Mouse (Mus musculus) stomach, embryonic 14.5 days (tissue): ENCODE results near the gene Tbc1d7. TPM values are rescaled to one million over a fixed set of nuclear protein-coding genes. Genes with fewer than 3 reads are reported as not detected.

Experiments
- ATAC-seq: fragments of 200-750 bp; cut with Nextera tagmentation; 2 replicates; pipeline ENCODE4 v1.8.0; 2017; ENCODE audit warnings: low read depth, moderate TSS enrichment; ENCODE audit not compliant: insufficient number of reproducible peaks, insufficient read depth, low FRiP score
- H3K27ac ChIP-seq: fragments of 300-500 bp; sonication (generic); 2 replicates; pipeline ENCODE4 v1.5.1; 2014; ENCODE audit warnings: mild to moderate bottlenecking, low read length, moderate library complexity, mixed read lengths
- H3K27me3 ChIP-seq: fragments of 300-500 bp; sonication (generic); 2 replicates; pipeline ENCODE4 v1.6.1; 2014; ENCODE audit warnings: low read length, control low read depth, mixed read lengths; ENCODE audit not compliant: control insufficient read depth, insufficient read depth
- H3K36me3 ChIP-seq: fragments of 300-500 bp; sonication (generic); 2 replicates; pipeline ENCODE4 v1.6.1; 2014; ENCODE audit warnings: mild to moderate bottlenecking, control low read depth, low read length, moderate library complexity, mixed read lengths; ENCODE audit not compliant: control insufficient read depth, insufficient read depth
- H3K4me1 ChIP-seq: fragments of 300-500 bp; sonication (generic); 2 replicates; pipeline ENCODE4 v1.6.1; 2014; ENCODE audit warnings: low read length, control low read depth, mixed read lengths; ENCODE audit not compliant: control insufficient read depth, insufficient read depth
- H3K4me2 ChIP-seq: fragments of 300-500 bp; sonication (generic); replicated peaks from 2 replicates; pipeline ENCODE4 v1.6.1; 2014; ENCODE audit warnings: low read depth, low read length, control low read depth
- H3K4me3 ChIP-seq: fragments of 300-500 bp; sonication (generic); 2 replicates; pipeline ENCODE4 v1.5.1; 2014; ENCODE audit warnings: low read depth, low read length, control low read depth
- H3K9ac ChIP-seq: fragments of 300-500 bp; sonication (generic); replicated peaks from 2 replicates; pipeline ENCODE4 v1.6.1; 2014; ENCODE audit warnings: low read depth, mild to moderate bottlenecking, control low read depth, low read length, moderate library complexity, mixed read lengths
- H3K9me3 ChIP-seq: fragments of 300-500 bp; sonication (generic); 2 replicates; pipeline ENCODE4 v1.6.1; 2016; ENCODE audit warnings: low read depth, low read length, control low read depth; ENCODE audit not compliant: control insufficient read depth
- WGBS: fragments of 180-500 bp; shearing (Covaris S2); extraction: QIAGEN DNeasy Blood & Tissue Kit; methylation state at CpG from one replicate; pipeline ENCODE4 v1.1.7; 2014; 5-methylcytosine and 5-hydroxymethylcytosine counted together
- polyA plus RNA-seq: library from polyadenylated mRNA; unstranded; fragments of >200 nt; fragmentation: Nextera tagmentation; extraction: Ambion mirVana; gene quantifications from 2 replicates; pipeline ENCODE4 v1.2.1, GENCODE M21; 2014

The Tbc1d7 gene
- polyA plus RNA-seq, 1 experiment from 2014 or later: 51.6 TPM

DNA sequence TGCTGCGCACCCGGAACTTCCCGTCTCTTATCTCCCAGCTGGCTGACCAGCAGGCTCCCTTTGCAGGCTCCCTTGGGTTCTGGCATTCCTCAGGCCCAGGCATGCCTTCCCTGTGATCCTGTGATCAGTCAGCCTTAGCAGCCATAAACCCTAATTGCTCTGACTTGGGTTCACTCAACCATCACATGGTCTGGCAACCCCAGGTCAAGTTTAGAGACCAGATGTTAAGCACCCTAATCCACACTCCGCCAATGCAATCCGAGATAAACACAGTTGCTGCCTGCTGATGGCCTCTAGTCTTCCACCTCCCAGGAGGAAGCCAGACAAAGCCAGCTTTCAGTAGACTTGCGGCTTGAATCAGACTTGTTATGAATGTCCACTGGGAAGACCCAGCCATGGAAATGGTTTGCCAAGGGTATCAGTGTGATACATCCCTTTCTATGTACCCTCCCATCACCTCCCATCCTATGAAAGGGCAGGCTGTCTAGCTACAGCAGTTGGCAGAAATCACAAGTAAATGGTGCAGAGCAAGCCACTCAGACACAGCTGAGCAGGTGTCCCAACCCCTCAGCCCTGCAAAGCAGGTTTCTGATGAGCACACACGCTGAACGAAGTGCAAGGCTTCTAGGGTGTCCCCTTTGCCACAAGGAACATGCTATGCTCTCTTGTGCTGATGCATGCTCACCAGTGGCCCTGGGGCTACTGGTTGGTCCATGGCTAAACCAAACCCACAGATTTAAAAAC lies 24.6 kb downstream of the Tbc1d7 start:
- H3K27ac ChIP-seq: no peak overlapping the region
- no peak overlapping the region for H3K4me3 ChIP-seq
- no peak overlapping the region for H3K4me2 ChIP-seq
- no peaks in the 10 kb centered on the region for H3K9me3 ChIP-seq
- H3K36me3 ChIP-seq: no peaks in the 10 kb centered on the region; the same call in 1 of the 2 replicates
- no peak overlapping the region for H3K9ac ChIP-seq
- no peaks in the 10 kb centered on the region for H3K4me1 ChIP-seq
- ATAC-seq: no peak
- no peaks in the 10 kb centered on the region for H3K27me3 ChIP-seq
- 64% methylated on average over 8 of the region's 8 CpGs for WGBS

GRCm38 (mm10) chr13:43144720-43145418 lies 26.4 kb downstream of the Tbc1d7 start:
- H3K9me3 ChIP-seq: no peaks in the 10 kb centered on the region
- H3K27me3 ChIP-seq: no peaks in the 10 kb centered on the region
- H3K36me3 ChIP-seq: no peaks in the 10 kb centered on the region
- no peaks in the 10 kb centered on the region for H3K4me1 ChIP-seq
- no peak overlapping the region for H3K4me2 ChIP-seq
- no peak overlapping the region for H3K27ac ChIP-seq
- no peak overlapping the region for H3K4me3 ChIP-seq
- no peak overlapping the region for H3K9ac ChIP-seq
- ATAC-seq: no peak
- 66% methylated on average over 7 of the region's 7 CpGs for WGBS

- Histone ChIP-seq H3K9ac (no peak overlapping the region), H3K4me1 (peaks cover 9% of the 10 kb centered on the region; the same call in 1 of the 2 replicates), H3K27ac (no peak overlapping the region), H3K4me3 (no peak overlapping the region), H3K27me3 (no peaks in the 10 kb centered on the region), H3K4me2 (no peak overlapping the region), H3K36me3 (no peaks in the 10 kb centered on the region), H3K9me3 (no peaks in the 10 kb centered on the region)
- WGBS: 61% methylated on average over 4 of the region's 4 CpGs
- no peak for ATAC-seq
Observed at GRCm38 (mm10) chr13:43134468-43134867, 36.8 kb downstream of the Tbc1d7 start.

- Histone ChIP-seq H3K27ac (no peak overlapping the region), H3K4me1 (peaks cover 9% of the 10 kb centered on the region; the same call in 1 of the 2 replicates), H3K4me3 (no peak overlapping the region), H3K27me3 (no peaks in the 10 kb centered on the region), H3K9ac (no peak overlapping the region), H3K9me3 (no peaks in the 10 kb centered on the region), H3K4me2 (no peak overlapping the region), H3K36me3 (no peaks in the 10 kb centered on the region)
- ATAC-seq: no peak
- 70% methylated on average over 7 of the region's 7 CpGs for WGBS
Observed at GRCm38 (mm10) chr13:43133400-43133799, 37.9 kb downstream of the Tbc1d7 start.

GRCm38 (mm10) chr13:43132859-43133258 lies 38.4 kb downstream of the Tbc1d7 start:
- Histone ChIP-seq H3K4me3 (no peak overlapping the region), H3K27me3 (no peaks in the 10 kb centered on the region), H3K4me2 (no peak overlapping the region), H3K36me3 (no peaks in the 10 kb centered on the region), H3K4me1 (peaks cover 9% of the 10 kb centered on the region; the same call in 1 of the 2 replicates), H3K9ac (no peak overlapping the region), H3K9me3 (no peaks in the 10 kb centered on the region), H3K27ac (no peak overlapping the region)
- no peak; the same call in 1 of the 2 replicates for ATAC-seq
- WGBS: 64% methylated on average over 9 of the region's 9 CpGs

DNA sequence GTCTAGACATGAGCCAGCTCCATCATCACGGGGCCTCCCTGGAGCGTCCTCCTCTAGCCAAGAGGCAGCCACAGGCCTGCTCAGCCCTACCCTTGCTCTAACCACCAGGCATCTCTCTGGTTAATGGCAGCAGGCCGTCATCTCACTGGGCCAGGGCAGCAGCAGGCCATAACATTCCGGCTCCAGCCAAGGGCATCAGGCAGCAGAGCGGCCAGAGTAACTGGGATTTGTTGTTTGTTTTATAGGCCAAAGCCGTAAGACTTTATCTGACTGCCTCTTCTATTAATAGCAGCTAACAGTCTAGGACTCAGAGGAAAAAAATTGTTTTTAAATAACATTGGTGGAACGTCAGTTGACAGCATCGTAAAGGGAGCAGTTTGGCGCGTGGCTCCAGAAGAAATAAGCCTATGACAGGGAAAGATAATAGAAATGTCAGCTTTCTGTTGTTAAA lies 39.5 kb downstream of the Tbc1d7 start:
- Histone ChIP-seq H3K27me3 (no peaks in the 10 kb centered on the region), H3K4me3 (no peak overlapping the region), H3K4me2 (no peak overlapping the region), H3K9ac (no peak overlapping the region), H3K9me3 (no peaks in the 10 kb centered on the region), H3K4me1 (peaks cover 9% of the 10 kb centered on the region; the same call in 1 of the 2 replicates), H3K27ac (peak overlapping the region; percentile 67), H3K36me3 (no peaks in the 10 kb centered on the region)
- WGBS: 51% methylated on average over 10 of the region's 10 CpGs
- ATAC-seq: no peak; the same call in 1 of the 2 replicates

DNA sequence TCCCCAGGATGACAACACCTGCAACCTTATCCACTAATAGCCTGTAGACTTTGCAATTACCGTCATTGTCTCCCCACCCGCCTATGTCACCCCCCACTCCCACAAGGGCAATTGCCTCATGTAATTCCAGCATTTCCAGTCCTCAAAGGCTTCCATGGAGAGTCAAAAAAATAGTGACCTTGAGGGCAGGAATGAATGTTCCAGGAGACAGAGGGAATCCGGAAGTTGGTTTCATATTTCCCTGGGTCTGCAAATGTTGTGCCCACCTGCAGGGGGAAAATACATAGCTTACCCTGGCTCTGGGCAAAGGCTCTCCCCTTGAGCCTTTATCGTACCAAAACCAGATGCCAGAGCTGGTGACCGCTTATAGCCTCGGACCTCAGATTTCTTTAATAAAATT lies 41.1 kb downstream of the Tbc1d7 start:
- peaks cover 9% of the 10 kb centered on the region; the same call in 1 of the 2 replicates for H3K4me1 ChIP-seq
- no peak overlapping the region for H3K4me2 ChIP-seq
- ATAC-seq: no peak
- WGBS: 73% methylated on average over 6 of the region's 6 CpGs
- H3K36me3 ChIP-seq: no peaks in the 10 kb centered on the region
- no peak overlapping the region for H3K27ac ChIP-seq
- no peaks in the 10 kb centered on the region for H3K9me3 ChIP-seq
- no peaks in the 10 kb centered on the region for H3K27me3 ChIP-seq
- no peak overlapping the region for H3K4me3 ChIP-seq
- H3K9ac ChIP-seq: no peak overlapping the region

DNA sequence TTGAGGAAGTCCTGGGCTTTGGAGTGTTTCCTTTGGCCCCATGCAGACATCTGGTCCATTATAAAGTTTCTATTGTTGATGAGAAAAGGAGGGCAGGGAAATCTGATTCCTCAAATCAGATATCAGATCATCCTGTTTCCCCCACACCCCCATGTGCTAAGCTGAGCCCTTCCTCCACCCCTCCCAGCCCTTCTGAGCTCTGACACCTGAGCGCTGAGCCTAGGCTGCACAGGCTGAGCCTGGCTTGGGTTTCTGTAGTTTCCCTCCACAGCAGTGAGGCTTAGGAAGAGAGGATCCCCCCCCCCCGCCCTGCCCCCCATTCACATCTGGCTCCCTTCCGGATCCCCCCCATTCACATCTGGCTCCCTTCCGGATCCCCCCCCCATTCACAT lies 46.6 kb downstream of the Tbc1d7 start:
- Histone ChIP-seq H3K9ac (no peak overlapping the region), H3K27me3 (no peaks in the 10 kb centered on the region), H3K9me3 (no peaks in the 10 kb centered on the region), H3K36me3 (no peaks in the 10 kb centered on the region), H3K4me1 (peaks cover 11% of the 10 kb centered on the region), H3K27ac (no peak overlapping the region), H3K4me3 (no peak overlapping the region), H3K4me2 (no peak overlapping the region)
- 38% methylated on average over 3 of the region's 4 CpGs for WGBS
- no peak for ATAC-seq
